8 mouse cellular contexts compared by ENCODE assay signal in the genomic region with DNA sequence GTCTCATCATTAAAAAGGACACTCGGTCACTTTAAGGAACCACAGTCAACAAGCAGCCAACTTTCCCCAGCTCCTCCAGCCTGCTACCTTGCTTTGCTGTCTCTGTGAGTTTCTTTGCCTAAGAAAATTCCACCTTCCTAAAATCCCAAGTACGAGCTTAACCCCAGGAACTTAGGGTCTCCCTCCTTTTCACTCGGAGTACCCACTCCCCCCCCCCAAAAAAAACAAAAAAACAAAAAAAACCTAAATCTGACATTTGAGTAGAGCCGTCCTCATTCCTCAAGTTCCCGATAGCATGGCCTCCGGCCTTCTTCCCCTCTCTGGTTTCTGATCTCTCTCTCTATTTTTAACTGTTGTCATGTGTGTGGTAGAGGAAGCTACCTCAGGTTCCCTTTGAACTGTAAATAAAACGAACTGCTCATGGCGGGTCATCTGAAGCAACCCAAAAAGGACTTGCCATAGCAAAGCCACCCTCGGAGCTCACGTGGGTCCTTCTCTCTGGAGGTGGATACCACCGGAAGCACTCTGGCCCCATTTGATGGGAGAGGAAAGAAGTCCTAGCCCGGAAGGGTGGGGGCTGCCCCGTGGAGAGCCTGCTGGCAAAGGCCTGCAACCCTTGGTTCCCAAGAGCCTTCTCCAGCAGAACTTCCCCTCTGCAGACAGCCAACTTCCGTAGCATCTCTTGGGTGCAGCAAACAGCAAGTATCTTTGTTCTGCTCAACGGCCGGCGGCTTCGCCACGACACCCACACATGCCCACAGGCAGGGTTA. TPM values are rescaled to one million over a fixed set of nuclear protein-coding genes. Genes with fewer than 3 reads are reported as not detected.
DNase-seq lines count a peak whose midpoint lies in the region; ATAC-seq and TF ChIP-seq lines count a peak whose summit lies in the region.

A gene (minus strand): TSS at position 362 of the 770 bp plus-strand sequence.

- peak; percentile 51 for ATAC-seq in common myeloid progenitor, adult 5-6 weeks (replicated peaks; ENCODE audit: low read depth, poor library complexity, severe bottlenecking)
- ATAC-seq in kidney, embryonic 14.5 days (ENCODE audit: low FRiP score, low TSS enrichment) = no peak

- no peak for TF ChIP-seq POLR2A in cerebellum, adult 2 months (IDR thresholded peaks at IDR 0.05; ENCODE audit: borderline replicate concordance, insufficient read depth, low read length)

- DNase-seq in kidney, adult 9 months = peak; percentile 30
- DNase-seq in kidney, adult 18-20 months = no peak
- DNase-seq in layer of hippocampus, adult 9-11 months = peak; percentile 80
- DNase-seq in lung, postnatal 4 days = peak; percentile 66 to 74
- peak; percentile 67 for DNase-seq in thymus, postnatal 0 days (ENCODE audit: low spot score)
- no peak for DNase-seq in cerebellum, adult 2 months

- no peaks in the 10 kb centered on the region; the same call in 1 of the 2 replicates for H3K4me1 ChIP-seq in cerebellum, adult 2 months (ENCODE audit: control insufficient read depth, insufficient read depth, low read length)
- H3K4me1 ChIP-seq in kidney, embryonic 14.5 days (ENCODE audit: control insufficient read depth, insufficient read depth, low read length) = peaks cover 5% of the 10 kb centered on the region; the same call in 1 of the 2 replicates

- H3K9ac ChIP-seq in kidney, embryonic 14.5 days (ENCODE audit: low read depth, low read length) = no peak within 1 kb of the TSS

- TF ChIP-seq CTCF in cerebellum, adult 2 months (IDR thresholded peaks at IDR 0.05; ENCODE audit: borderline replicate concordance, insufficient read depth, low read depth, low read length) = no peak

- H3K36me3 ChIP-seq in kidney, embryonic 14.5 days (ENCODE audit: control insufficient read depth, insufficient read depth, low read length) = no peaks in the 10 kb centered on the region

- WGBS in cerebellum, adult 2 months = 76% methylated on average over 19 of the region's 19 CpGs
- WGBS in kidney, embryonic 14.5 days = 43% methylated on average over 19 of the region's 19 CpGs

- no peaks in the 10 kb centered on the region for H3K9me3 ChIP-seq in kidney, embryonic 14.5 days (ENCODE audit: control insufficient read depth, low read length)

- no peak within 1 kb of the TSS for H3K27ac ChIP-seq in cerebellum, adult 2 months (ENCODE audit: insufficient read depth, low read length)
- no peak within 1 kb of the TSS for H3K27ac ChIP-seq in kidney, embryonic 14.5 days (ENCODE audit: low read depth, low read length)

- H3K27me3 ChIP-seq in cerebellum, adult 2 months (ENCODE audit: control insufficient read depth, insufficient read depth, low read length) = no peaks in the 10 kb centered on the region
- no peaks in the 10 kb centered on the region for H3K27me3 ChIP-seq in kidney, embryonic 14.5 days (ENCODE audit: control insufficient read depth, insufficient read depth, low read length)

- no peak within 1 kb of the TSS for H3K4me2 ChIP-seq in kidney, embryonic 14.5 days (replicated peaks; ENCODE audit: low read depth, low read length)

- H3K4me3 ChIP-seq in cerebellum, adult 2 months (replicated peaks; ENCODE audit: insufficient read depth, low read depth, low read length) = no peak within 1 kb of the TSS
- H3K4me3 ChIP-seq in kidney, embryonic 14.5 days (ENCODE audit: low read length) = no peak within 1 kb of the TSS

RNA-seq across cellular contexts. Expression of the gene that starts here (rescaled TPM):
- total RNA-seq in common myeloid progenitor, adult 5-6 weeks (2017) = 37.2 and 44.6 TPM in 2 replicates
- polyA plus RNA-seq in thymus, postnatal 0 days (2015; fragmentation: Nextera tagmentation; extraction: Ambion mirVana) = 27.5 and 31.2 TPM in 2 replicates
- polyA plus RNA-seq in cerebellum, adult 2 months (2012; rRNA removed) = 8.3 and 8.6 TPM in 2 replicates
- 1.8 and 5.5 TPM in 2 replicates for polyA plus RNA-seq in kidney, embryonic 14.5 days (2014; fragmentation: Nextera tagmentation; extraction: Ambion mirVana)

Comparison
In these comparisons a context has a peak if more than half of its experiments do, and no peak if none do; other contexts are left out.
1. DNase-seq: peak in kidney, adult 9 months (single experiment), layer of hippocampus, adult 9-11 months (single experiment), lung, postnatal 4 days (2 of 2) and thymus, postnatal 0 days (single experiment); none in kidney, adult 18-20 months (single experiment) and cerebellum, adult 2 months (0 of 2).